13 mouse cellular contexts compared by ENCODE assay signal in the genomic region with DNA sequence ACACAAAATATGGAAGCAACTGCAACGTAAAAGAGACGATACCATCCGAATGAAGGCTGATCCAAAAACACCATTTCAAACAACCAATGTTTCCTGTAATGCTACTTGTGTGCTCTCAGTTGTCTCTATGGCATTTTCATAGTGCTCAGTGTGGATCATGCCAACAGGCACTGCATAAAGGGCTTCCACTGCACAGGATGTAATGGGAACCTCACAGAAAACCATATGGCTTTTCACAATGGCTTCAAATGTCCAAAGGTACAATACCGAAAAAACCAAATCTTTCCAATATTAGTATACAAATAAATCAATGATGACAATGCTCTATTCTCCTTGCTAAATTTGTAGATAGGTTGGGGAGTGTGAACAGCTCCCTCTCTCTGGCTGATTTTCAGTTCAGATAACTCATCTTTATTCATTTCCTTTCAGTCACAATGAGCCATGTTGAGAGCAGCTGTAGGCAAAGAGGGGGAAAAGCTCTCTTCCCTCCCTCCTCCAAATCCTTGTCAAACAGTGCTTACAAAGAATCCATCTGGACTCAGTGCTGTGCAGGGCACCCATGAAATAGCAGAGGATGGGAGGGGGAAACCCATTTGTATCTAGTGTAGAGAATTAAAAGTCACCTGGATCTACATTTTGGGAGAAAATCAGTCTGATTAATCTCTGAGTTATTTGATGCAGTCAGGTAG.
DNase-seq lines count a peak whose midpoint lies in the region; ATAC-seq and TF ChIP-seq lines count a peak whose summit lies in the region.
"Had no signal": no experiment of that assay in that cellular context is flagged by ENCODE, and none has a peak within 500 bp of the region (broad histone marks: within the 10 kb centered on the region; RNA-seq: fewer than 3 reads in every experiment).

No protein-coding gene starts in this region.

- no peaks in the 10 kb centered on the region for H3K27me3 ChIP-seq in lung, embryonic 16.5 days (ENCODE audit: control insufficient read depth, insufficient read depth, low read depth, low read length)
- H3K27me3 ChIP-seq in stomach, embryonic 16.5 days (ENCODE audit: control insufficient read depth, insufficient read depth, low read length), result no peaks in the 10 kb centered on the region
- H3K27me3 ChIP-seq: limb, embryonic 12.5 days had no signal

- TF ChIP-seq CTCF in layer of hippocampus, adult 2 months (conservative IDR thresholded peaks at IDR 0.05), result 0 out of 2 replicates have a peak, but pooled peaks have one; percentile 14

- peak; percentile 51; the same call in 1 of the 2 replicates for ATAC-seq in frontal cortex, adult (ENCODE audit: low TSS enrichment)
- peak; percentile 79 for ATAC-seq in lung, embryonic 16.5 days (ENCODE audit: low read depth)
- ATAC-seq in stomach, embryonic 16.5 days (ENCODE audit: insufficient read depth, low FRiP score), result peak; percentile 56; the same call in 1 of the 2 replicates
- ATAC-seq: inflammation-experienced regulatory T-cells, adult 6 months had no signal

- DNase-seq in frontal cortex, postnatal 14 days (ENCODE audit: low spot score in 2 of 2), result no peak
- DNase-seq in lung, postnatal 25 days (ENCODE audit: low spot score), result no peak
- peak; percentile 49 to 86 for DNase-seq in layer of hippocampus, adult 2 months (ENCODE audit: low spot score in 2 of 2)
- DNase-seq in urinary bladder, postnatal 10 days (ENCODE audit: low spot score), result no peak
- DNase-seq in spleen, postnatal 36 days (ENCODE audit: low spot score in 2 of 2), result no peak
- DNase-seq: cerebellum, adult 9-10 months had no signal

- H3K36me3 ChIP-seq in lung, embryonic 16.5 days (ENCODE audit: control insufficient read depth, insufficient read depth, low read length), result no peaks in the 10 kb centered on the region
- no peaks in the 10 kb centered on the region for H3K36me3 ChIP-seq in stomach, embryonic 16.5 days (ENCODE audit: control insufficient read depth, insufficient read depth, low read length)
- H3K36me3 ChIP-seq: heart, embryonic 10.5 days; limb, embryonic 12.5 days had no signal

- WGBS in lung, embryonic 16.5 days, result 83% methylated on average over 4 of the region's 4 CpGs
- WGBS in stomach, embryonic 16.5 days, result 83% methylated on average over 4 of the region's 4 CpGs

- H3K9ac ChIP-seq in lung, embryonic 16.5 days (ENCODE audit: low read length), result no peak overlapping the region
- no peak overlapping the region for H3K9ac ChIP-seq in stomach, embryonic 16.5 days (ENCODE audit: low read length)
- H3K9ac ChIP-seq: limb, embryonic 12.5 days had no signal

- H3K4me3 ChIP-seq in lung, embryonic 16.5 days (ENCODE audit: low read length), result no peak overlapping the region
- no peak overlapping the region for H3K4me3 ChIP-seq in layer of hippocampus, adult 2 months
- H3K4me3 ChIP-seq in stomach, embryonic 16.5 days (replicated peaks; ENCODE audit: low read length), result no peak overlapping the region
- H3K4me3 ChIP-seq: heart, embryonic 10.5 days; limb, embryonic 12.5 days; myocyte had no signal

- peak overlapping the region; percentile 82 for H3K27ac ChIP-seq in lung, embryonic 16.5 days (ENCODE audit: low read length)
- peak overlapping the region; percentile 80 for H3K27ac ChIP-seq in layer of hippocampus, adult 2 months
- peak overlapping the region; percentile 76 for H3K27ac ChIP-seq in stomach, embryonic 16.5 days (ENCODE audit: low read length)
- H3K27ac ChIP-seq: heart, embryonic 10.5 days; limb, embryonic 12.5 days had no signal

- no peaks in the 10 kb centered on the region for H3K9me3 ChIP-seq in lung, embryonic 16.5 days (ENCODE audit: control insufficient read depth, low read length)
- H3K9me3 ChIP-seq in stomach, embryonic 16.5 days (replicated peaks; ENCODE audit: control insufficient read depth, low read length), result no peaks in the 10 kb centered on the region
- H3K9me3 ChIP-seq: heart, embryonic 10.5 days; limb, embryonic 12.5 days had no signal

- peaks cover 18% of the 10 kb centered on the region for H3K4me1 ChIP-seq in lung, embryonic 16.5 days (replicated peaks; ENCODE audit: control insufficient read depth, insufficient read depth, low read length)
- H3K4me1 ChIP-seq in stomach, embryonic 16.5 days (ENCODE audit: control insufficient read depth, insufficient read depth, low read length), result no peaks in the 10 kb centered on the region
- H3K4me1 ChIP-seq: heart, embryonic 10.5 days; limb, embryonic 12.5 days had no signal

- H3K4me2 ChIP-seq in lung, embryonic 16.5 days (ENCODE audit: low read depth, low read length), result no peak overlapping the region
- H3K4me2 ChIP-seq in stomach, embryonic 16.5 days (ENCODE audit: low read depth, low read length), result no peak overlapping the region
- H3K4me2 ChIP-seq: limb, embryonic 12.5 days had no signal

Comparison
In these comparisons a context has a peak if more than half of its experiments do, and no peak if none do; other contexts are left out.
1. DNase-seq: peak in layer of hippocampus, adult 2 months (2 of 2); none in frontal cortex, postnatal 14 days (0 of 2), lung, postnatal 25 days (single experiment), urinary bladder, postnatal 10 days (single experiment) and spleen, postnatal 36 days (0 of 2).
2. Peak in every context shown above with its lines, with median percentiles within 50 percentile points of each other: ATAC-seq and H3K27ac ChIP-seq.